Mouse (Mus musculus) 3T3-L1 (cell line): ENCODE results near the gene Spryd7.
A peak's percentile ranks its signal among the peaks of the same experiment; 100 is the strongest.
"Not testable (repeated sequence)": the region's sequence is repeated elsewhere in the genome, so short reads cannot be mapped to it uniquely, and the experiment has no call there.

Experiments
- DNase-seq: peaks from one replicate; pipeline ENCODE4 v3.0.0-alpha.2; 2015; ENCODE audit warnings: low read depth, low spot score

Spryd7 gene

GRCm38 (mm10) chr14:61556289-61557147, at the start of gene Spryd7:
Spryd7 (minus strand) TSS chr14:61556886.
- peak; percentile 98 for DNase-seq

GRCm38 (mm10) chr14:61606088-61606487, 49.4 kb upstream of the Spryd7 start:
- not testable (repeated sequence) for DNase-seq

- DNase-seq, result no peak
These were observed 47.4 kb upstream of the Spryd7 start for GRCm38 (mm10) chr14:61604081-61604480.

- peak; percentile 40 for DNase-seq
These were observed 46.5 kb upstream of the Spryd7 start for GRCm38 (mm10) chr14:61603069-61603755.

- DNase-seq, result no peak
These were observed 44.7 kb upstream of the Spryd7 start for GRCm38 (mm10) chr14:61601348-61601747.

GRCm38 (mm10) chr14:61599057-61599806, 42.5 kb upstream of the Spryd7 start:
- DNase-seq, result peak; percentile 77

DNA sequence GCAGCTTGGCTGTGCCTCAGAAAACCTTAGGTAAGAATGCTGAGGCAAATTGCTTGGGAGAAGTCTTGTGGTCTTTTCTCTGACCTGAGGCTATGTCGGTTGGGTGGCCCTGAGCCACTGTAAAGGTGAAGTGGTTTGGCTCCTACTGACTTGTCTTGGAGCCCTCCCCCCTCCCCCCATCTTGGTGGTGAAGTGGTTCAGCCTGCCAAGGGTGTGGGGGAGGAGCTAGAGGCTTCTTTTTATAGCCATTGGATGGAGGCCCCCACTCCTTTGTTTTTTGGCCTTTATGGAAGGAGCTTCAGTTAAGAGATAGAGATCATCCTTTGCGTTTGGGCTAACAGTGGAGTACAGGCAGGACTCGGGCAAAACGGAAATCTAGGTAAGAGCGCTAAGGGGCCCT, 41.3 kb upstream of the Spryd7 start, which contains the start of gene Trim13:
Gene Trim13, plus strand, starts transcription at position 280 of the 400 bp plus-strand sequence.
- no peak for DNase-seq

DNA sequence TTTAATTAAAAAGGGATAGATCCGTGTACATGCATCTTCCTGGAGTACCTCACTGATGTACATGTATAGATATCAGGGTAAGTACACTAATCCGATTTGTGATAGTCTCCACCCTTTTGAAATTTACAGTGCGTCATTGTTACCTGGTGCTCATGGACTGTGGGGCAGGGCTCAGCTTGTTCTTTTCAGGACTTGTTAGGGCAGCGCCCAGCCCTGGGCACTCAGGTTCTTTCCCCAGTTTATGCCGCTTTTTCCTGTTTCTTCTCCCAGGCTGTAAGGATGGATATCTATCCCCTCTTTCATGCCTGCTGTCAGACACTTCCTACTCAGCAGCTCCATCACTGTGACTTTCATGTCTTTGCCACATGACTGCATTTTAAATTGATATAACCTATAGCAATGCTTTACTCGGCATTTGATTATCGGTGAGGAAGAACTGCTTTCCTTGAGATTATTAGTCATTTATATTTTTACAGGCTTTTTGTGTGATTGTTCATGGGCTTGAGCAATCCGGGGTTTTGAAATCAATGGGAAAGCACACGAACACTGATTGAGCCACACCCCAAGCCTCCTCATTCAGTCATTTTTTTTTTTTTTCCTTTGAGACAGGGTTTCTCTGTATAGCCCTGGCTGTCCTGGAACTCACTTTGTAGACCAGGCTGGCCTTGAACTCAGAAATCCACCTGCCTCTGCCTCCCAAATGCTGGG, 40.2 kb upstream of the Spryd7 start:
- no peak for DNase-seq

- no peak for DNase-seq
These were observed 32.8 kb upstream of the Spryd7 start for GRCm38 (mm10) chr14:61589288-61590065.

DNA sequence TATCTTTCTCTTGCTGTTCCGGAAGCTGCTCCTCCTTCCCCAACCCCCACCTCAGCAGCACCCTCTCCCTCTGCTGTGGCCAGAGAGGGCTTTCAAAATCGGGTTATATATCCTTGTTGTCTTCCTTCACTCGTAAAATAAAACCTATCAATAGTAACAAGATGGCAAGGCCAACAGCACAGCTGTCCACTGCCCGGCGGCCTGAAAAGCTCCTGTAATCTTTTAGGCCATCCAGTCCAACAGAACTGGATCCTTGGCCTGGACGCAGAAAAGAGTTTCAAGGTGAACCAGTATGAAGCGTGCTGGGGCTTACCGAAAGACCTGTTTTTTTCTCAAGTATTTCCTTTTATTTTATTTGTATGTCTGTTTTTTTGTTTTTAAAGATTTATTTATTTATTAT, 19.3 kb upstream of the Spryd7 start:
- no peak for DNase-seq

- DNase-seq, result no peak
These were observed 18.4 kb upstream of the Spryd7 start for GRCm38 (mm10) chr14:61575066-61575465.

- DNase-seq, result no peak
These were observed 15.4 kb upstream of the Spryd7 start for GRCm38 (mm10) chr14:61572131-61572530.

- DNase-seq, result peak; percentile 88
These were observed 14.7 kb upstream of the Spryd7 start for GRCm38 (mm10) chr14:61571366-61571765.

DNA sequence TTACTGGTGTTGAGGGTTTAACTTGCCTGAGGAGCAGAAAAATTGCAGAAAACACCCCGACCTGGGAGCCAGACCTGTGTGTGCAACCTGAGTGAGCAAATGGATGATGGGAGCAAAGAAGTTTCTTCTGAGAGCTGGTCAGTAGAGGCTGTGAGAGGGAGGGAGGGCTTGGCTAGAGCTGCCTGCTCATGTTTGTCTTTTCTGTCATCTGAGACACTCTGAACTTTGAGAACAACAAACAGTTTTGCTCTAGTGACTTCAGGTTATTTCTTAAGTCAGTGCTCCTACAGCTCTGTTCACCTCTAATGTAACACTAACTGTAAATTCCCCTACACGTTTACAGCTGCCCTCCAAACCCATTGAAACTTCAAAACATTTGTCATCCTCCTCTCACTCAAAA, 12.7 kb upstream of the Spryd7 start:
- no peak for DNase-seq

- not testable (repeated sequence) for DNase-seq
These were observed 9.5 kb upstream of the Spryd7 start for GRCm38 (mm10) chr14:61566211-61566610.

DNA sequence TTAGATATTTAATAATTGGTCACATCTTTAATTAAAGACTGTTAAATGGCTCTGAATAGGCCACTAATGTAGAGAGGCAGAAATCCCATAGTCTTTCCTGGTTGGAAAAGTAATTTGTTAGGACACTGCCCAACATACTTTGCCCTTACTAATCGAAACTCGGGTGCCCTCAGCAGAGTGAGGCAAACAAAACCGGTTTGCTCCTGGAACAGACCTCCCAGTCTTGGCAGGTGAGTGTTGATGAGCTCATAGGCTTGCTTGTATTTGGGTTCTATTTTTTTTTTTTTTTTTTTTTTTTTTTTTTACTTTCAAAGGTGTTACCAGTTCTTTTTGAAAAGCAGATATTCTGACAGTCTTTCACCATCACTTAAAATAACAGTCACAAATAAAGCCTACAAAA, 3.2 kb upstream of the Spryd7 start:
- no peak for DNase-seq

DNA sequence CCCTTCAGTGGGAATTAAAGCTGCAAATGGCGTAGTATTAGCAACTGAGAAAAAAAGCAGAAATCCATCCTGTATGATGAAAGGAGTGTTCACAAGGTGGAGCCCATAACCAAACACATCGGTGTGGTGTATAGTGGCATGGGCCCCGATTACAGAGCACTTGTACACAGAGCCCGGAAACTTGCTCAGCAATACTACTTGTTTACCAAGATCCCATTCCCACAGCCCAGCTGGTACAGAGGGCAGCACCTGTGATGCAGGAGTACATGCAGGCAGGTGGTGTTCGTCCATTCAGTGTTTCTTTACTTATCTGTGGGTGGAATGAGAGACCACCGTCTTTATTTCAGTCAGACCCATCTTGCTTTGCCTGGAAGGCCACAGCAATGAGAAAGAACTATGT, 2.2 kb upstream of the Spryd7 start:
- DNase-seq, result no peak

GRCm38 (mm10) chr14:61555931-61556288, 776 bp downstream of the Spryd7 start:
- peak; percentile 53 for DNase-seq

DNA sequence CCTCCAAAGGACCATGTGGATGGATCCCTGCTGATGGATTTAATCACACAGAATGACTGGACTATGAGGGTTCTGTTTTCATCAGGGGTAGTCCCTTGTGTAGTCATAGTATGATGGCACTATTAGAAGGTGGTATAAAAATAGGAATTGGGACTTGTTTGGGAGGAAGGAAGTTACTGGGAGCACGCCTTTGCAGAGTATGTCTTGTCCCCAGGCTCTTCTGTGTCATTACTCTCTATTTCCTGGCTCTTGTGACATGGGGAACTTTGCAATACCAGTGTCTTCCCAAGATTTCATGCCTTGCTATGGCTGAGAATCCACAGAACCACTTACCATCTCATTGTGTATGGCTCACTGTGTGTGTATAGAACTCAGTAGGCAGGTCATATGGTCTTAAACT, 8.1 kb downstream of the Spryd7 start:
- no peak for DNase-seq

DNA sequence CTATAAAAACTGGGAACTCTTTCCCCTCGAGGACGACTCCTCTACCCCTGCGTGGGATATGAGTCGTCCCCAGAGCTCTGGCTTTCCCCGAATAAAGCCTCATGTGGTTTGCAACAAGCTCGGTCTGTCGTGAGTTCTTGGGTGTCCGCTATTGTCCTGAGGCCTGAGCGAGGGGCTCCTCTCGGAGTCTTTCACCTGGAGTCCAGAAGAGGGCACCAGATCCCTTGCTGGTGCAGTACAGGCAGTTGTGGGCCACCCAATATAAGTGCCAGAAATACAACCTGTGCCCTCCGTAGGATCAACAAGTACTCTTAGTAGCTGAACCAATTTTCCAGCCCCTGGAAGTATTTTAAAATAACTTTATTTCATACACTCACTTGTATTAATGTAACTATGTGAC, 18.9 kb downstream of the Spryd7 start:
- peak; percentile 11 for DNase-seq
